Mouse (Mus musculus): ENCODE data around the gene Upf1.

DNA sequence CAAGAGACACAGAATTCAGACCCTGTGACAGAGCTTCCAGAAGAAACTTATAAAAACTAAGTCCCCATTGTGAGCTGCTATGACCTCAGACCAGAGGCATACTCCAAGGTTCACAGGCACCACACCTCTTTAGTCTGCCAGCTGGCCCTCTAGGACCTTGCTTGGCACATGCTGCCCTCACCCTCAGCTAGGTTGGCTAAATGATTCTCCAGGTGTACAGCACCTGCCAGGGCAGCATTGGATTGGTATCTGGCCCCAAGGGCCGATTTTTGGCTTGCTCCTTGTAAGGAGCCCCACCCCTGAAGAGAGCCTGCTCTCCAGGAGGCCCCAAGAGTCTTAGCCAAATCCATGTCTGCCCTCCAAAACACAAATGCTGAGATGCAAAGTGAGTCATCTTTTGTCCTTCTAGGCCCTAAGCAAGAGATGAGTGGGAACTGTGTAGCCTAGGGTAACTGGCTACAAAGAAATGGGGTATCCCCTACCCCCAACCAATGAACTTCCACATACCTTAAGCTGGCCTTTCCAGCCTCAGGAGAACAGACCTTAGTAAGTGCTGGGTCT is 5.1 kb downstream of the Upf1 start:
- no peak for TF ChIP-seq CTCF (IDR thresholded peaks at IDR 0.05)
- no peak for TF ChIP-seq EP300 (IDR thresholded peaks at IDR 0.05)
